Mouse (Mus musculus) MEL-GATA-1-ER (cell line): ENCODE results near the gene Tdrd7.

Experiments used
- DNase-seq: peaks from one replicate; pipeline ENCODE4 v3.0.0-alpha.2; 2012; ENCODE audit warnings: low read depth; ENCODE audit errors: extremely low read depth

Gene Tdrd7

DNA sequence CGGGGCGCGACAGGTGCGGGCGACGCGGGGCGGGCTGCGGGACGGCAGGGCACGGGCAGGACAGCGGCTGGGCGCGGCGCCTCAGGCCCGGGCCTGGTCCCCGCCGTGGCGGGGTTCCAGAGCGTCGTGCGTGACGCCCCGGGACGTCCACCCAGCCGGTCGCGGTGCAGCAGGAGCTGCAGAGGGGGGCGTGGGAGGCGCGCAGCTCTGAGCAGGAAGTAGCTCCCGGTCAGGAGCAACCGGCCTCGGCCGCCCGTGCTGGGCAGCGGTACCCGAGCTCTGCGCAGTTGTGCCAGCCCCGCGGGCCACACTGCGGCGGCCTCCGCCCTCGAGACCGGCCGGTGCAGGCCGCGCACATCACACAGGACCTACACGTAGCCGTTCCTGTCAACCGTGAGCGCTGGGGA lies 7.3 kb downstream of the Tdrd7 start:
- no peak for DNase-seq

DNA sequence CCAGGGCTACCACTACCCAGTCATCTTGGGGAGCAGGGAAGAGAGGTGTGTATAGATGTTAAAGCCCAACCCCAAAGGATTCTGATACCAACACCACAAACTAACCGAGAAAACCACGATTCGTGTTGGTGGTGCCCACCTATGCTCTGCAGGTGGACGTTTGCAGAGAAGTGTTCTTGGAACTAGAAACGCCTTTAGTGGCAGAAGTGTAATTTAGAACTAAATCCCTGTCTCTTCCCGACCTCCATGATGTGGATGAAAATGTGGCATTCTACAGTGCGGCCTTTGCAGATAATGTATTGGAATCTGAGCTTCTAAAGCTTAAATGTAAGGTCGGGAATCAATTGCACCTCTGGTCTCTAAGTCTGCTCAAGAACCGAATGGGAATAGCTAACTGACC lies 7.8 kb downstream of the Tdrd7 start:
- DNase-seq, result no peak

DNA sequence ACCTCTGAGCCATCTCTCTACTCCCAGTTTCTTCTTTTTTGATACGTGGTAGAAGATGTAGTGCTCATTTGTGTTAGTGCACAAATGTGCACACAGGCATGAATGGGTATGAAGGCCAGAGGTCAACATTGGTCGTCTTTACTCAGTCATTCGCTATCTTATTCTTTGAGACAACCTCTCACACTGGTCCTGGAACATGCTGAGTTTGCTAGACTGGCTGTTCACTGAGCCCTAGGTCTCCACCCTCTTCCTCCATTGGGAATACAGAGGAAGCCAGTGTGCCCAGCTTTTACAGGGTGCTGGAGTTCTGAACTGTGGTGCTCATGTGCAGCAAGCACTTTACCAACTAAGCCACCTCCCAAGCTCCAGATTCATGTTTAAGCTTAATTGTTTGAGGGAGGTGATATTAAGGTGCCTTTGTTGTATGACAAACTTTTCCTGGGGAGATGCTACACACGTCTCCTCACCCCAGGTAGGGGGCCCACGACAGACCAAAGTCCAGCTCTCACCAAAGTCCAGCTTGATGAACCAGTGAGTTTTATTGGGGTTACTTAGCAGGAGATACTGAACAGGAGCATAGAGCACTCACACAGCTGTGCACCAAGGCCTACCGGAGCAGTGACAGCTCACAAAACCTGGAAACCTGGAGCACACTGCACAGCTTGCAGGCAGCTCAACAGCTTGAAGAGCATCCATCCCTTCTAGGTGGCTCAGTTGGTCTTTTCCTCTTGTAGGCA lies 12.0 kb downstream of the Tdrd7 start:
- no peak for DNase-seq

DNA sequence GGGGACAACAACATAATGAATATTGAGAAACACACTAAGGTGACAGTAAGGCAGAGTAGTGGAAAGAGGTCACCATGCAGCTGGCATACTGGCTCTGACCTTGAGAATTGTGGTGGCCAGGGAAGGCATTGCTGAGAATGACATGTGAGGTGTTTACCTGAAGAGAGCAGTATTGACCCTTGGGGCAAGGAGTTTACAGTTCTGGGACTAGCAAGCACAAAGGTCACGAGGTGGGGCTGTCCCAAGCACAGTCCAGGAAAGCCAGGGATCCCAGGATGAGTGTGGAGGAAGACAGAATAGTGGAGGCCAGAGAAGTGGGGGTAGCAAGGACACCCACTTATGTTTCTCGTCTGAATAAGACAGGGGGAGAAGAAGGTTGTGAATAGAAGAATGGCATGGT lies 14.8 kb downstream of the Tdrd7 start:
- no peak for DNase-seq

DNA sequence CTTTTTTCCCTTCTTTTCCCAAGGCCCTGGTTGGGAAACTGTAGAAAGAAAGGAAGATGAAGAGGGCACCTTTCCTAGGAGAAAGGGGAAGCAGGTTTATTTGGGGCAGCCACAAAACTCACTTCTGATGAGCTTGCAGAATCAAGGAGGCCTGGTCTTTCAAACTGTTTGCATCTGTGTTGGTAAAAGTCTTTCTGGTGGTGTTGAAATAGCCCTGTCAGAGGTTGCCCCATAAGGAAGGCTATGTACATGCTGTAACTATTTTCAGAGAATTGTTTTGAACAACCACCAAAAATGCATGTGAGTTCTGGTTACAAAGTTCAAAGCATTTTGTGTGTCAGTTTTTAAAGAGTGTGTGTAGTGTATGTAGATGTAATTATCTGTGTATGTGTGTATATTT lies 15.9 kb downstream of the Tdrd7 start:
- no peak for DNase-seq

DNA sequence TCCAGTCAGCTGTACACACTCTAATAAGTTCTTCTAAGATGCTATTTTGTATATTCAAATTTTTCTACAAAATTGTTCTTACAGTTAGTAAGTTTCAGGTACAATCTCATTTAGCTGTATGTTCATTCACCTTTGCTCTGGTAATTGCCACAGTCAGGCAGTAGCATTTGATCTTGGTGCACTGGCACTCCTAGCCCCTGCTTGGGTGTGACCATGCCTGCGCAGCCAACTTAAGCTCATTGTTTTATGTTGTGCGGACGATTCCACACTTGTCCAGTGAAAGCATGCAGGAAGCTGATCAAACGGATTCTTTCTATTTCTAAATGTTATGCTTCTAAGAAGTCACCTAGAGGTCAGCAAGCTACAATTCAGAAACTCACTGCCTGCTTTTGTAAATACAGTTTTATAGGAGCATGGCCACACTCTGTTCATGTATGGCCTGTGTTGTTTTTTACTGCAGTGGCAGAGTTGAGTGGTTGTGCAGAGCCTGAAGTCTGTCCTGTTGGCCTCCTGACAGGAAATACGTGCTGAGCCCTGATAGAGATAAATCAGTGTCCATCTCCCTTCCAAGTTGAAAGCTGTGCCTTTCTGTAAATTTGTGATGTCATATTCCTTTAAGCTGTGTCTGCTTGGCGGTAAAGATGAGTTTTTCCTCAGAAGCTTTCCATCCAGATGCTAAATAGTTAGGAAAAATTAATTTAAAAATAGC lies 25.4 kb downstream of the Tdrd7 start:
- no peak for DNase-seq

DNA sequence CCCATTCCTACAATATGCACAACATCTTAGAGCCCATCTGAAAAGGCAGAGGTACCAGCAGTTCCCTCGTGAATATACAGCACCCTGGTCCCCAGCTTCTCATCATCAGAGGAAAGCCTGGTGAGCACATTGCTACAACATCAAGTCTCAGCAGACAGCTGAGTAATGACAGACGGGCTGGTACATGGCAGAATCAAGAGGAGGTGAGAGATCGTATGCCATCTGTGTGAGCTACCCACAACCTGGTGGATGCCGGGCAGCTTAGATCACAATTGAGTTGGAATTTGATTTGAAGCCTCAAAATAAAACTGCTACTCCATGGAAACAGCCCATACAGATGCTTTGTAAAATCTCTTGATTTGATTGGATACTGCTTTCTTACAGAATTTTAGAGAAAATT lies 33.4 kb downstream of the Tdrd7 start:
- no peak for DNase-seq

DNA sequence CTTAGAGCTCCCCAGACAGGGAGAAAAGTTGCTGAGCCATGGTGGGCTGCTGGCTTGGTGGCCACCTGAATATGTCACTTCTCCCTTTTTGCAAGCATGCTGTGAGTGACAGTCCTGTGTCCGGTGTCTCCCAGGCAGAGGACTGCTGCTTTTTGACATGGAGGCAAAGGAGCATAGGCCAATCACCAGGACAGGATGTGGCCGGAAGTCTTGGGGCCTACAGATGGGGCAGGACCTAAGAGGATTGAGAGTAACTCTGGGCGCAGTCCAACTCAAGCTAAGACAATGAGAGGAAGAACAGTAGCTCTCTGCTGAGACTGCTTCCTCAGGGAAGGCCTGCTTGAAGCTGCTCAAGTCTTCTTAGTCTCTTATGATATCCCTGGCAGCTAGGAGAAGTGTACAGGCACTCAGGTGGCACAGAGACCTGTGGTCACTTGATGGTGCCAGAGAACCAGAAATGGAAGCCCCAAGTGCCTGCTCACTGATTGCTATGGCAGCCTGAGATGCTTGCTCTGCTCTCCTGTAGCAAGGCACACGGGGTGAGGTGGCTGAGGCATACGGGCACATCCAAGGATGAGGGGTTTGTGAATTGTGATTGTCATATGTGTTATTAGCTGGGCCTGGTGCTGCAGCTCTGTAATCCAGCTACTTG lies 43.1 kb downstream of the Tdrd7 start:
- no peak for DNase-seq

DNA sequence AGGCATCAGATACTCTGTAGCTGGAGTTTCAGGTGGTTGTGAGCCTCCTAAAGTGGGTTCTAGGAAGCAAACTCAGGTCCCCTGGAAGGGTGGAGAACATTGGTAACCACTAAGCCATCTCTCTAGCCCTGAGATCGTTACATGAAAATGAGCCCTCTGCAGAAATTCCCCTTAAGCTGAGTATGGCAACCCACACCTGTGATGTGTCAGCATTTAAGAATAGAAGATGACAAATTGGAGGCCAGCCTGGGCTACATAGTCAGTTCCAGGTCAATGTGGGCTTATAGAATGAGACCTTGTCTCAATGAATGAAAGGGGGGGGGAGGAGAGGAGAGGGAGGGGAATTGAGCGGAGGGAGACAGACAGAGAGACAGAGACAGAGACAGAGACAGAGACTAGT lies 46.6 kb downstream of the Tdrd7 start:
- no peak for DNase-seq

DNA sequence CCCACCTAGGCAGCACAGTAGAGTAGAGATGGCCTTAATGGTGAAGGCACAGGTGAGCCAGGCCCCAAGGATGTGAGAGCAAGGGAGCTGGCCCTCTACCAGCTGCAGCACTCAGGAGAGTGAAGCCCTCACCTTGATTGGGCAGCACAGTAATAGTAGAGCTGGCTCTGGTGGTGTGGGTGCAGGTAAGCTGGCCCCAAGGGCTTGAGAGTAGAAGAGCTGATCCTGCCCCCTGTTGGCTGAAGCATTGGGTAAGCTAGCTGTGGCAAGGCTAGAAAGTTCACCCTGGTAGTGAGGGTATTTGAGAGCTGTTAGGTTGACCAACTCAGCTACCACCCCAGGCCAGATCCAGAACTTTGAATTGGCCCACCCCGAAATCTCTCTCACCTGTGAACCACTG lies 50.5 kb downstream of the Tdrd7 start:
- no peak for DNase-seq

DNA sequence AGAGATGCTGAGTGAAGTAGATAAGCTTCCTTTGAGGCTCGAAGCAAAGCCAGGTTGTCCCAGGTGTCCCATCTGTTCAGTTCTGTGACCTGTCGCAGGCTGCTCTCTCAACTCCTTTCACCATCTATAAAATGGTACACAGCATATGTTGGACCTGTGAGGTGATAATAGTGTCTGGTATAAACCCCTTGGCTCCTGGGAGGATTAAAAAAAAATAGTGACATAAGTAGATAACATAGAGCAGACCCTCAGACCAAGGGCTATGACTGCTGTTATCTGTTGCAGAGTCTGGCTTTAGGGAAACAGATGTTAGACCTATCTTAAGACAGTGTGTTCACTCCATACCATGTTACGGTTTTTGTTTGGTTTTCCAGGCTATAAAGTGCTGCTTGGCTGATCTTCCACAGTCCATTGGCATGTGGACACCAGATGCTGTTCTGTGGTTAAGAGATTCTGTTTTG lies 57.9 kb downstream of the Tdrd7 start:
- DNase-seq, result peak; percentile 84

DNA sequence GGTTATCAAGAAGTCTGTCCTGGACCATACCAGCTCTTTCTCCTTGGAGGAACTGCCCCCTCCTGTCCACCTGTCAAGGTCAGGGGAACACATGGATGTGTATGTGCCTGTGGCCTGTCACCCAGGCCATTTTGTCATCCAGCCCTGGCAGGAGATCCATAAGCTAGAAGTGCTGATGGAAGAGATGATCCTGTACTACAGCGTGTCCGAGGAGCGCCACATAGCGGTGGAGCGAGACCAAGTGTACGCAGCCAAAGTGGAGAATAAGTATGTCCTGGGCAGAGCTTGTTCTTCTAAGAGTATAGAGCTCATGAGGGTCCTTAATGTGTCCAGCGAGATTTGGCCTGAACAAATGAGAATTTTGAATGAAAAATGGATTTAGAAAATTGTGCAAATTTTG lies 60.8 kb downstream of the Tdrd7 start:
- no peak for DNase-seq

DNA sequence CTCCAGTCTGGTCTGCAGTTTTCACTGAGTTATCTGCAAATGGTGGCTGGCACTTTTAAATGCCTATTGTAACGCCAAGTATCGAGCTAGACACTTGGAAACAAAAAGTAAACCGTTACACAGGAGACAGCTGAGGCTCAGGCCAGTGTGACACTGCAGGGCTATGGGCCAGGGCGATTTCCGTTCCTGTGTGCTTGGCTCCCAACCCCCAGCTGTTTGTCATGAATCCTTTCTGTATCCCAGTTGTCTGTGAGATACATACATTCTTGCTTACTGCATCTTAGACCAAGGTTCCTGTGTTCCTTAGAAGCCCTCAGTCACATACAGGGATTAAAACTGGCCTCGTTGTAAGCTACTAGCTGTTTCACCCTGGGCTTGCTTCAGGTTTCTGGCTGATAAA lies 63.1 kb downstream of the Tdrd7 start:
- no peak for DNase-seq

DNA sequence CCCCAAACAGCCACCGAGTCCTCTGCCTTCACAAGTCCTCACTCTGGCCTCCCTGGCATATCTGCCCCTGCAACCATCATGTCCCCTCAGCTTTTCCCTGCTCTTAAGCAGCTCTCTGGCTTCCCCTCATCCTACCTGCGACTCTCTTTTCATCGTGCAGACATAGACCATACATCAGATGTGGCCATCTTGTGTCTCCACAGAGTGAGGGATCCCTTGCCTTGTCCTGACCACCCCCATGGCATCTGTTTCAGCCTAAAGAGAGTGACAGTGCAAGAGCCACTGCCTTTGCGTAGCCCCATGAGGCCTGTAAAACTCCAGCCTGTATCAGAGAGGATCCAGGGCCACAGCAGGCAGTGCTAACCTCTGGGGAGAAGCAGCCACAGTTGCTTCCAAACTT lies 63.6 kb downstream of the Tdrd7 start:
- no peak for DNase-seq

DNA sequence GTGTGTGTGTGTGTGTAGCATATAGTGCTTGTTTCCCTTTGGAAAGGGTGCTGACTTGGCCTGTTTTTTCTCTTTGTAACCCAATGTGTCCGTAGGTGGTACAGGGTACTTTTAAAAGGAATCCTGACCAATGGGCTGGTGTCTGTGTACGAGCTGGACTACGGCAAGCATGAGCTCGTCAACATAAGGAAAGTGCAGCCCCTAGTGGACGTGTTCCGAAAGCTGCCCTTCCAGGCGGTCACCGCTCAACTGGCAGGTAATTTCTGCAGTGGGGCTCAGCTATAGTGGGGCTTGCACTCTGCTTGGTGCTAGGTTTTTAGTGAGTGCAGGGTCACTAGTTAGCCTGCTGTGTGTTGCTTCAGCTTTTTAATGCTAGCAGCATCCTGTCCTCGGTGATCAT lies 64.4 kb downstream of the Tdrd7 start:
- no peak for DNase-seq

DNA sequence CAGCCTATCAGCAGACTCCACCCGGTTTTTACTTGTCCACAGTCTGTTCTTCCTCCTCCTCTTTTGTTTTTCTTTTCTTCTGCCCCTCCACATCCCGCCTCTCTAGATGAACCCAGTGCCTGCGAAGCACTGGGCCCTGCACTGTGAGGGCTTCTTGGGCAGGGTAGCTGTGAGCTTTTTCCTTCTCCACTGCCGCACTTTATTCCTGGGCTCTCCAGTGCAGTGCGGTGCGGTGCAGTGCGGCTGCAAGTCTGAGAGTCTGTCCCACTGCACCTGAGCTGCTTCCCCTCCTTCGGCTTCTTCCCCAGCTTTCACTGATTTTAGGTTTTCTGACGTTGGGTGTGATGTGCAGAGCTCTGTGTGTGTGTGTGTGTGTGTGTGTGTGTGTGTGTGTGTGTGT lies 67.3 kb downstream of the Tdrd7 start:
- no peak for DNase-seq

DNA sequence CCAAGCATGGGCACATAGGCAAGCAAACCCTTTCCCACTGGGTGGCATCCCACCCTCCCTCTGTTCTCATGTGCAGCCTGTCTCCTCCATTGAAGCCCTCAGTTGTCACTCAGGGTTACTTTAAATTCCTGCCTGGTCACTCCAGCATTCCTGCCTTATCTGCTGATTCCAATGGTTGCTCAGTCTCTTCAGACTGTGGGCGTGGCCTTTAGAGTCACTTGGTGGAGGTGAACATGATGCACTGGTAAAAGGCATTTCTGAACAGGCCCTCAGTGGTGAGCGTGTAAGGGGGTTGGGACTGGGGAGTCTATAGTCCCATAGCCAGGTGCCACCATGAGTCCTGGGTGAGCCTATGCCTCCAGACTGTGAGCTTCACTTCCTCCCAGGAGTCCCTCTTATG lies 68.1 kb downstream of the Tdrd7 start:
- no peak for DNase-seq

DNA sequence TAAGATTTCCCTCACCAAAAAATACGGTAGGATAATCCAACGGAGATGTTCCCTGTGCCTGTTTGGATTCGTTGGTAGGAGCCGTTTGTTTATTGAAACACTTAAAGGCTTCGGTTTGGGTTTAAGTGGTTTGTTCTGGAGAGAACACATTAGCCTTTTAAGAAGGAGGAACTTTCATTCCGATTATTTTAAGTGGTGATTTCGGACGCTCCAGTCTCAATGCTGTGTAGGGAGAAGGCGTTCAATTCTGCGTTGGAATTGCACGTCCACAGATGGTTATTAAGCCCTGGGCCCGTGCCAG lies 73.4 kb downstream of the Tdrd7 start:
- no peak for DNase-seq

DNA sequence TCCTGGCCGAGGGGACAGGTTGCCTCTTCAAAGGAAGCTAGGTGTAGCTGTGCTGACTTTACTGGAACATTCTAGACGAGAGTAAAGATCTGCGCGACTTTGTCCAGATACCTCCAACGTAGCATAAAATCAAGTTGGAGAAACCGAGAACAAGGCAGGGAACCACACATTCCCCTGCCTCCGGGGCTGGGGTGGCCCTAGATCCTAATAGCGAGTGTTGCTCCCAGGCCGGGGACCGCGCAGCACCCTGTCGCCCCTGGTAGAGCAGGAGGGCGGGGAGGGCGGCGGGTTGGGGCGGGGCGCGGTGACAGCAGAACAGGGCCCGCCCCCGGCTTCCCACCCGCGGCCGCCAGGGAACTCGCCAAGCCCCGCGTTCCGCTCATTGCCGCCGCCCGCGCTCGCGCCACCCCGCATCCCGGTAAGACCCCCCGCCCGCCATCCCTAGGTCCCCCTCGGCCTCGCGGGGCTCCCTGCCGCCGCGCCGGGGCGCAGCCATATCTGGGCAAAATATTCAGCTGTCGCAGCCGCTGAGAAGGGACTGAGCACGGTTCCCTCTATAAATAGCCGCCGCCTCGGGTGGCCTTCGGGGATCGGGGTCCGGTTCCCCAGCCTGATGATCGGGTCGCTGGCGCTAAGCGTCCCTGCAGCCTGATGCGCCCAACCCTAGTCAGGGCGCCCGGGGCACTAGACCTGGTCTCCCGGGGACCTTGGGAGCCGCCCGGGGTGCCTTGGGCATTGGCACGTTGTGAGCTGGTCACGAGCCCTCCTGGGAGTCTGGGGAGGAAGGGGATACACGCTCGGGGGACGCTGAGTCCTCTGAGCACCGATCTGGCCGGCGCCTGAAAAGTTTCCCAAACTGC lies 74.0 kb downstream of the Tdrd7 start, which contains the start of gene Tmod1:
Tmod1 (plus strand) TSS at position 44 of the 860 bp plus-strand sequence.
- DNase-seq, result no peak

DNA sequence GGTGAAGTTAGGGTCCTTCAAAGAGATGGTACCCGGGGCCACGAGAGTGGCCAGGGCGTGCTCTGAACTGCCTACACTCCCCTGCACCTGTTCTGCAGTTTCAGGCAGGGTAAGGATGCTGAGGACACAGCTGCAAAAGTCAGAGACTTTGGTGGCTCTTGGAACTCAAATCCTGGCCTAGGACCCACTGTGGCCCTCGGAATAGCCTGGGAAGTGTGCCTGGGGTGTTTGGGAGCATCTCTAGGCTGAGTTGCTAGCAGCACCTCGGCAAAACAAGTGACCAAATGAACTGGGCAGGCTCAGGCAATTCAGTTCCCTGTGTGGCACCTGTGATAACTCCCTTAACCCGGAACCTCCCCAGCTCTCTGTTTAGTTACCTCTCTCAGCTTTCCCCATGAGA lies 74.8 kb downstream of the Tdrd7 start:
- no peak for DNase-seq

DNA sequence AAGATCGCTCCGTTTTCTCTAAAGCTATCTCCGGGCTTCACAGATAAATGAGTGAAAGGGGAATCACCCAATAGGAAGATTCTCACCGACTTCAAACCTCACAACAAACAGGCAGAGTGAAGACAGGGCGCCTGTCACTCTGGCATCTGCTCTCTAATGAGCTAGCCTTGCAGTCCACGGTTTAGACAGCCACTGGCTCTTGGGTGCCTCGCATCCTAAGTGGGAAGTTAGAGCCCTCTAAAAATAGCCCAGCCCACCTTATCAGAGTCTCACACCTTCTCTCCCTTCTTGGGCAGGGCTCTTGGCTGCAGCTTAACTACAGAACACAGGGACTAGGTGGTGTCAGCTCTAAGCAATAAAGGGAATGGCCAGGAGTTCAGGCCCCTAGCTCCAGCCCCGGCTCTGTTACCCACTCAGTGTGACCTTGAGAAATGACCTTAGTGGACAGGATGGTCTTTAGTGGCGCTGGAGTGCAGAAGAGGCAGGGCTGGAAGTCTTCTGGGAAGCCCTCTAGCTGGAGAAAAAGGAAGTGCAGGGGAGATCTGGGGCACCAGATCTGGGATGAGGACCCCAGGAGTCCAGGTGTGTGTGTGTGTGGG lies 75.6 kb downstream of the Tdrd7 start:
- DNase-seq, result peak; percentile 99
